Mouse (Mus musculus) kidney, adult 8-10 months (tissue): Measurements from ENCODE around the gene Mgat1.

ENCODE experiments used
- DNase-seq, 2 experiments: peaks; one replicate each; pipeline ENCODE4 v3.0.0; 2022

The Mgat1 gene

DNA sequence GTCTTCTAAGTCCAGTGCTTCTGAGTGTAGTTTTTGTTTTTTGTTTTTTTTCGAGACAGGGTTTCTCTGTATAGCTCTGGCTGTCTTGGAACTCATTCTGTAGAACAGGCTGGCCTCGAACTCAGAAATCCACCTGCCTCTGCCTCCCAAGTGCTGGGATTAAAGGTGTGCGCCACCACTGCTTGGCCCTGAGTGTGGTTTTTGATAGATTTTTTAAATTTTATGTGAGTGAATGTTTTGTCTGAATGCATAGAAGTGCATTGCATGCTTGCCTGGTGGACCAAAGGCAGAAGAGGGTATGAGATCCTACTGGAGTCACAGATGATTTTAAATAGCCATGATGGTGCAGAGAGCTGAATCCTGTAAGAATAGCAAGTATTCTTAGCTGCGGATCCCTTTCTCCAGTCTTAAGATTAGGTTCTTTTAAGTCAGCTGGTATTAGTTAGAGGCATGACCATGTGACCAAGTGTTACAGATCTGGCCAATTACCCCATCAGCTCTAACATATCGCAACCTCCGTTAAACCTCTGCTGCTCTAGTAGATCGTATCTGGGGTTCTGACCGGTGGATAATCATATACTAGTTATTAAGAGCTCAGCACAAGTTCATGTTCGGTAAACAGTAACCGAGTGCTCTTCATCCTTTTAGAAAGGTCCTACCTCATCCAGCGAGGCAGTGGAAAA, 906 bp upstream of the Mgat1 start:
- no peak for DNase-seq

DNA sequence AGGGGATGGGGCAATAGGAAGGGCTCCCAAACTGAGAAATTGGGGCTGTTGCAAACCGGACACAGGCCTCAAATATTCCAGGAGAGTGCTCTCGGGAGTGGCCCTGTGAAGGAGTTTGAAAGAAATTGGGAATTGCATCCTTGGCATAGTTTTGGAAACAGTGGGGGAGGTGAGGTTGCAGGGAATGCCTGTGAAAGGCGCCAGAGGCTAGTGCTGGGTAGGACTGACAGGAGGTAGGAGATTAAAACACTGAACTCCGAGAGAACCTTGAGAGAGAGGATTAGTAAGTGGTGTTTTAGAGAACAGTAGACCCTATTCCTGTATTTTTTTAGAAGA, 572 bp downstream of the Mgat1 start:
- peak in 1 of 2 experiments; percentile 66 for DNase-seq

DNA sequence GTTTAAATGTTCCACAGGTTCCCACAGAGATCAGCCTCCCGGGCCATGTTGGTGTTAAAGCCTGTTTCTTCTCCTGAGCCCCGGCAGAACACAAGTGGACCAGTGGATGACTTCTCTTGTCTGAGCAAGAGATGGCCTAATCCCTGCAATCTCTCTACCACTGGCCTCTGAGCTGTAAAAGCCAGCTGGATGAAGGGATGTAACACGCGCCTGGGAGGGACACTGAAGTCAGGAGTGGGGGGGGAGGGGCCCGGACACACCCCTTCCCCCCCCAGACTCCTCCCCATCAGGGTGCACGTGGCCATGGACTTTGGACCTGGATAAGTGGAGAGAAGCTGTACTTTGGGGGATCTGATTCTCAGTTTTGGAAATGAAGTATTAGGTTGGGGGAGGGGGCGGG, 1.2 kb downstream of the Mgat1 start:
- peak; percentile 77 to 84 for DNase-seq

- no peak for DNase-seq
Observed at GRCm38 (mm10) chr11:49245634-49246415, 1.8 kb downstream of the Mgat1 start.

GRCm38 (mm10) chr11:49246523-49246922, 2.5 kb downstream of the Mgat1 start:
- DNase-seq: no peak

GRCm38 (mm10) chr11:49247255-49247654, 3.3 kb downstream of the Mgat1 start:
- no peak for DNase-seq

DNA sequence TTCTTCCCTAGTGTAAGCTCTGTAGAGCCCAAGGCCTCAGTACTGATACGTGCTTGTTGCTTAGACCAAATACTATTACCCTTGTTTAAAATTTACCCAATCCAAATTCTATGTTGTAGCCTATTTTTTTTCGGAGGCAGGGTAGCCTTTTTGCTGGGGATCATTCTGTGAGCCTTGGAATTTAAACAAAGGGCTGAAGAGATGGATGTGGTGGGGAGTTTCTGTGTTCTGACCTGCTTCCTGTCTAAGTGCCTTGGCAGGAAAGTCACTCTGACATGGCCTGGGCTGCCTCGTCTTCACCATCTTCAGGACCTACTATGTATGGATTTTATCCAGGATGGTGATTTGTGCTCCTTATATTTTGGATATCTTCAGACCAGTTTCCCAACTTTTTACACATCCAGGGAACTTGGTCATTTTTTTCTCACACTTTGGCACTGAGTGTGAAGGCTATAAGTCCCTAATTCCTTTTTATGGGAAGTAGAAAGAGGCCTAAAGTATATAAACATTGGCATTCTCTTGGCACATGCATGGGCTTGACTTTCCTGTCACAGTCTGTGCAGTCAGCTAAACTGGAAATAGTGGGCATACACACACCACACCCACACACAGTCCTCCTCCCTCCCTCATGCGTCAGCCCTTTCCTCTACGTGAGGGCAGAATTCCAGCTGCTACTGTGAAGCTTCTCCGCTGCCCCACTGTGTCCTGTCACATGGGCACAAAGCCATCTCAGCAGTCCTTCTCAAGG, 4.4 kb downstream of the Mgat1 start:
- peak; percentile 70 to 76 for DNase-seq

DNA sequence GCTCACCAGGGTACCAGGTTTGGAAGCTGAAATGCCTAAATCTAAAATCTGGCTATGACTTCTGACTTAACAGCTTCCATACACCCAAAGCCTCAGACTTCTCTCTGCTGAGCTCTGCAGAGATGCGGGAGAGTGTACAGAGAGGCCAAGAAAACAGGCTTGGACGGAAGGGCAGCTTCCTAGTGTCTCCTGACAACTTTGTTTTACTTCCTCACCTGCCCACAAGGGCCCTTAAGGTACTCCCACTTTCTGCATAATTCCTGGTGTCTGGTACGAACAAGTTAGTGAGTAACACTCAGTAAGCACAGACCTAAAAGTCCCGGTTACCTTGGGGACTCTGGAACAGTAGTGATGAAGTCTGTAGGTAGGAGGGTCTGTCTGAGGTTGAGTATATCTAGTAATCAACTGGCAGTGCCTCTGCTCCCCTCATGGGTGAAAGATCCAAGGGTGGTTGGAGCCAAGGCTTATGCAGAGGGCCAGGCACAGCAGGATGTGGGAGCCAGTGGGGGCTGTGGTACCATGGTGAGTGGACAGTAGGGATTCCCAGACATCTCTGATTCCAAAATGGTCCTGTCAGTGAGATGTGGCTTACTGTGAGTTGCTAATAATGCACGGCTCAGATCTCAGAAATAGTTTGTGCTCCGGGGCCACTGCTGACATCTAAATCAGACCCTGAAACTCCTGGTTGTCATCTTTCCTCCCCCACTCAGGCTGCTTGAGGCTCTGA, 5.1 kb downstream of the Mgat1 start:
- DNase-seq: no peak

- DNase-seq: peak in 1 of 2 experiments; percentile 44
Observed at GRCm38 (mm10) chr11:49249811-49250421, 5.9 kb downstream of the Mgat1 start.

- peak; percentile 90 to 92 for DNase-seq
Observed at GRCm38 (mm10) chr11:49250422-49251379, 6.7 kb downstream of the Mgat1 start.

GRCm38 (mm10) chr11:49251380-49251761, 7.4 kb downstream of the Mgat1 start:
- DNase-seq: no peak

DNA sequence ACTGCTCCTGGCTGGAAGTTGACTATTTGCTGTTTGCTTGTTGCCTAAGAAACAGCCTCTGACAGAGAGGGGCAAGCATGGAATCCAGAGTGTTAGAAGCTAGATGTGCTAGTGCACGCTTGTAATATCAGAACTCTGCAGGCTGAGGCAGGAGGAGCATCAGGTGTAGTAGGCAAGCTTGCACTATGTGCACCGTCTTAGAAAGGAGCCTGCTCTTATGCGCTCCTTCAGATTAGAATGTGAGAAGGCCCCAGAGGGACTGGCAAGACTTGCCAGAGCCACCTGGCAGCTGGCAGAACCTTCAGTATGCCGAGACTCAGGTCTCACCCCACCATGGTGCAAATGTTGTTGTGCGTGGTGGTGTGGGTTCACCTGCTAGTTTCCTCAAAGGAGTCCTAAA, 8.1 kb downstream of the Mgat1 start:
- no peak for DNase-seq

DNA sequence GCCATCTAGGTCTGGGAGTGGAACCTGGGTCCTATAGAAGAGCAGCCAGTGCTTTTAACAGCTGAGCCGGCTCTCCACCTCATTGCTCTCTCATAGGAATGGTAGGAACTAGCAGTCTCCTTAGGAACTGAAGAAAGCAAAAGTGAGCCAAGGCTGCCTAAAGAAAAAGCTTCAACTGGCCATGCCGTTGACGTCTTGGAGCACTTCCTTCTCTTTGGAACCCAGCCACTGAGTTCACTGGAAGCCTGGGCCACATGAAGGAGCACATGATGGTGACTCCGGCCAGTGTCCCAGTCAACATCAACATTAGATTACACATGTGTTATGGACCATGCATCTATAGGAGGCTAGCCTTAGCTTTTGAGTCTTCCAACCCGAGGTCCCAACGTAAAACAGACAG, 9.0 kb downstream of the Mgat1 start:
- no peak for DNase-seq

GRCm38 (mm10) chr11:49259296-49259695, 15.3 kb downstream of the Mgat1 start:
- peak in 1 of 2 experiments; percentile 70 for DNase-seq

DNA sequence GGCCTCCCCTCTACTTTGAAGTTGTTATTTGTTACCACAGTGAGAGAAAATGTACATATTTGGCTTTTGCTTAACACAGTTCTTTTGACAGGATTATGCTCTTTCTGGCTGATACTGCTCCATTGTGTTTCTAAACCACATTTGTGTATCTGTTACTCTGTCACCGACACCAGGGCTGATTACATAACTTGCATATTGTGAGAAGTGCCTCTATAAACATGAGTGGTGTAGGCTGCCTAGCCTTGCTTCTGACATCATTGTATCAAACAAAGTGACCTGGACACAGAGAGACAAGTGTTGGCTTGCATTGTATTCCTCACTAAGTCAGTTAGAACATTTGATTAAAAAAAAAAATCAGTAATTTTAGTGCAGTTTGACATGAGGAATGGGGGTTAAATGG, 15.8 kb downstream of the Mgat1 start:
- no peak for DNase-seq

DNA sequence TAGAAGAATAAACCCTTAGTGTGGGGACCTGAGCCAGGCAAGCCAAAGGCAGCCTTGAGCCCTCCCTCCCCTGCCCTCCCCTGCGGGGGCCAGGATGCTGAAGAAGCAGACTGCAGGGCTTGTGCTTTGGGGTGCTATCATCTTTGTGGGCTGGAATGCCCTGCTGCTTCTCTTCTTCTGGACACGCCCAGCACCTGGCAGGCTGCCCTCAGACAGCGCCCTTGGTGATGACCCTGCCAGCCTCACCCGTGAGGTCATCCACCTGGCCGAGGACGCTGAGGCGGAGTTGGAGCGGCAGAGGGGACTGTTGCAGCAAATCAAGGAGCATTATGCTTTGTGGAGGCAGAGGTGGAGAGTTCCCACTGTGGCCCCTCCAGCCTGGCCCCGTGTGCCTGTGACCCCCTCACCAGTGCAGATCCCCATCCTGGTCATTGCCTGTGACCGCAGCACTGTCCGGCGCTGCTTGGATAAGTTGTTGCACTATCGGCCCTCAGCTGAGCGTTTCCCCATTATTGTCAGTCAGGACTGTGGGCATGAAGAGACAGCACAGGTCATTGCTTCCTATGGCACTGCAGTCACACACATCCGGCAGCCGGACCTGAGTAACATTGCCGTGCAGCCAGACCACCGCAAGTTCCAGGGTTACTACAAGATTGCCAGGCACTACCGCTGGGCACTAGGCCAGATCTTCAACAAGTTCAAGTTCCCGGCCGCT, 16.8 kb downstream of the Mgat1 start:
- peak; percentile 89 to 94 for DNase-seq

- DNase-seq: peak; percentile 88 to 92
Observed at GRCm38 (mm10) chr11:49261313-49261855, 17.4 kb downstream of the Mgat1 start.

GRCm38 (mm10) chr11:49262286-49262685, 18.3 kb downstream of the Mgat1 start:
- no peak for DNase-seq

DNA sequence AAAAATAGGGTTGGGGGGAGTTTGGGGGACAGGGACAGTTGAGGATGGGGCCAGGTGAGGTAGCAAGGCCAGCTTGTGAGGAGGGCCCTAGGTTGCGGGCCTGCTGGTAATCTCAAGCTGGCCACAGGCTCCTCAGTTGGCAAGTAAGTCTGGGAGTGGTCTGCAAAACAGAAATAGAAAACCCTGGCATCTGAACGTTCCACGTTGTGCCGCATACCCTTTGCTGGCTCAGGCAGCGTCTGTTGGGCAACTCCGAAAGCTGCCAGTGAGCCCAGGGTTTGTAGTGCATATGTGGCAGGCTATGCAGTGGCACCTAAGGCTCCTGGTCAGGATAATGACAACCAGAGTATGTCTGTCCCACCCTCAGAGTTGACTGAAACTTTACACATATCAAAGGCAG, 19.2 kb downstream of the Mgat1 start:
- no peak for DNase-seq

DNA sequence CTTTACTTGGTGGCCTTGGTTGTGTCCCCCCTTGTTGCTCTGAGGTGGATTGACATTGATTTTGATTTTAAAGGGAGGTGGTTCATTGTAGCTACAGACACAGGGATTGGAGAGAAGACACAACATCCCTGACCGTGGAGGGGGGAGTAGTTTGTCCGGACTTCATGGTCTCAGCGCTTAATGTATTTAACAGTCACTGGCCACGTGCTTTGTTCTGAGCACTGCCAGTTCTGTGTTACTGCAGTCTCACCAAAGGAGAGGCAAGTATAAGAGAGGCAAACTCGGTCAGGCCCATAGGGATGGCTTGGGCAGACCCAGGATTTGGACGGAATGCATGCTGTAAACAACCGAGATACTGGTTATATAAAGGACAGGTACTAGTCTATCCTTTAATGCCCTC, 20.1 kb downstream of the Mgat1 start:
- DNase-seq: no peak

GRCm38 (mm10) chr11:49264622-49265021, 20.6 kb downstream of the Mgat1 start:
- DNase-seq: no peak
